Mouse (Mus musculus) R1 (cell line): ENCODE data around the gene Bag1.

Experiments used
- DNase-seq: peaks from one replicate; pipeline ENCODE4 v3.0.0-alpha.2; 2018; ENCODE audit warnings: low read depth, low spot score

Gene Bag1

DNA sequence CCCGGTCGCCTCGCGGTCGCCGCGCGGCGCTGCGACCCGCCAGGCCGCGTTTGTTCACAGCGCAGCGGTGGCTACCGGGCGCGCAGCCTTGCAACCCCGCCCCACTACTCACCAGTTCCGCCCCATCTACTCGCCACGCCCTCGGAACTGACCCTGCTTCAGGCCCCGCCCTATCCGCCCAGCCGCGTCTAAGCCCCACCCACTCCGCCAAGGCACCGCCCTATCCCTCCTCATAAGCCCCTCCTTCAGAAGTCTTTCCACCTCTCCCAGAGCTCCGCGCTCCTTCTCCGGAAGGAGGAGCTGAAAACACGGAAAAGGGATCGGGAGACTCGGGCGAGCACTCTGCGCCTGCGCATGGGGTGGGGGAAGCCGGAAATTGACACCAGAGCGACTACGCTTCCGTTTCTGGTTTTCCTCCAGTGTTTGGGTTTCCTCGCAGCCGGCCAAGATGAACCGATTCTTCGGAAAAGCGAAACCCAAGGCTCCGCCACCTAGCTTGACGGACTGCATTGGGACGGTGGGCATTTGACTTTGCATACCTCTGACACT, at the start of gene Bag1, which contains the start of gene Chmp5:
Gene Bag1, minus strand, starts transcription at position 135 of the 549 bp plus-strand sequence.
Gene Chmp5, plus strand, starts transcription at position 248 of the 549 bp plus-strand sequence.
- peak; percentile 99 for DNase-seq

DNA sequence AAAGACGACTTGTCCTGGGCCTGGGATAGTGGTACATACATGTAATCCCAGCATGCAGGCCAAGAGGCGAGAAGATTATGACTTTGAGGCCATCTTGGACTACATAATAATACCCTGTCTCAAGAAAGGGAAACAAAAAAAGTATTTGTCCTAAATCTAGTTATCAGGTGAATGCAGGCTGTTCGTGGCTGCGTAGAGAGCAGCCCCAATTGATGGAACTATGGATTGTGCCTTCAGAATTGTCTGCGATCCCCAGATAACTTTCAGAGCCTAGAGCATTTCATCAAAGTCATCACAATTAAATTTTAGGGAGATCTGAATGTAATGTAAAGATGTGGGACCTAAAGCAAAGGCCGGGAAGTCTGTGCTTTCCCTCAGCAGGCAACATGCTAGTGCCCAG, 48.2 kb upstream of the Bag1 start:
- DNase-seq, result no peak

DNA sequence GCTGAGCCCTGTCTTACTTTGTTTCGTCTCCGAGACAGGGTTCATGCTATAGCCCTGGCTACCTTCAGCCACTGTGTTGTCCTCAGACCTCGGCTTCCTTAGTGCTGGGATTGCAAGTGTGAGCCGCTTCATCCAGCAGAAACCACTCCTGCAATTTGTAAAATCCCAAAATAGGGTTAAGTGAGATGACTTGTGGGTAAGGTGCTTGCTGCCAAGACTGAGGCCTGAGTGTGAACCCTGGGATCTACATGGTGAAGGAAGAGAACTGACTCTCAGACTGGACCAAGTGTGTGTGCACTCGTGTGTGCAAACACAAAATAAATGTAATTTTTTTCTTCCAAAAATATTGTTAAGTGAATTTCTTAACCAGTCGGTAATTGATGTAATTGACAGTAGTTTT, 41.5 kb upstream of the Bag1 start:
- DNase-seq, result no peak

DNA sequence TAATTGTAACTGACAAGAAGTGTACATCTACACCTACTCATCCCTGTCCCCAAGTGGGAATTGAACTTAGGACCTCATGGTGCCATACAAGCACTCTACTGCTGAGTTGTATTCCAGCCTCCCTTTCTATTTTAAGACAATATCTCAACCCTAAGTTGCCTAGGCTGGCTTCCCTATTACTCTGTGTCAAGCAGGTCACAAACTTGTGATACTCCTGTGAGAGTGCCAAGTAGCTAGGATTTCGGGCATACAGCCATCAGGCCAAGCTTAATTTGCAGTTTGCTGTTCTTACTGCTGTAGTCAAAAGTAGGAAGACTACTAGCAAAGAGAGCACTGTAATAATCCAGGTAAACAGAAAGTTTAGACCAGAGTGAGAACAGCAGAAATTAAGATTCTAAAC, 35.6 kb upstream of the Bag1 start:
- no peak for DNase-seq

DNA sequence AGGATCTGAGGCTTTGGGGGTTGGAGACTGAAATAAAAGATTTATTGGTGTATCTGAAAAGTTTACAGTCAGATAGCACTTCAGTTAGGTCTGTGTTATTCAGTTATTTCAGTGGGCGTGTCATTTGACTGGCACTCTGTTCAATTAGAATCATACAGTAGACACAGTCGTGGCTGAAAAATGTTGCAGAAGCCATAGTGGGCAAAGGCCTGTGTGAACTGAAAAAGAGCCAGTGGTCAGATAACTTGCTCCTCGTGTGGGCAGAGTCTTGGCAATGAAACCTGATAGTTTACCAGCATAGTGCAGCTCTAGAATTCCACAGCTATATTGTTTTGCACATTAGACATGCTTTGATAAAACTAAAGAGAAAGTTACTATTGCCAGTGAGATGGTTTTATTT, 34.4 kb upstream of the Bag1 start:
- no peak for DNase-seq

DNA sequence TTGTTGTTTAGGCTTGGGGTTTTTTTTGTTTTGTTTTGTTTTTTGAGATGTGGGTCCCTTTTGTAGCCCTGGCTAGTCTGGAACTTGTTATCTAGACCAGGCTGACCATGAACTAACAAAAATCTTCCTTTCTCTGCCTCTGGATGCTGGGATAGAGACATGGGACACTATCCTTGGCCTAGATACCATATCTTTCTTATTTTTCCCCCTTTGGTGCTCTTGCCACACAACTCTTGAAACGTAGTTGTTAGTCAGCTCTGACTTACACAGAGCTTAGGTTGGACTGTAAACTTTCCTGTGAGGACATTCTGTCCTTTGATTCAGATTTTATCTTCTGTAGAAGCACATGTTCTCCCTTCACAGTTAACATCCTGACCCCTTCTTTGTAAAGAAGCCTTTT, 31.3 kb upstream of the Bag1 start:
- no peak for DNase-seq

DNA sequence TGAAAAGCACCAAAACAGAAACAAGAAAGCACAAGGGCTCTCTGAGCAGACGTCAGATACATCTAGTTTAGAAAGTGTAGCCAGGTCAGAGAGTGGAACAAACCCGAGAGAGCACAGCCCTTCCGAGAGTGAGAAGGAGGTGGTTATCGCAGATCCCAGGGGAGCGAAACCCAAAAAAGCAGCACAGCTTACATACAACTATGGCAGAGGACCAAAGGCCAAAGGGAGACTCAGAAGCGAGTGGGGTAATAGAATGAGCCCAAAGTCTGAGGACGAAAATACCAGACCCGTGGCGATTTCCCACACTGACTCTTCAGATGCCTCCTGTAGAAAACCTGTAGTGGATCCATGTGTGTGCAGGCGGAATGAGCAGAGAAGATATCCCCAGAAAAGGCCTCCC, 28.6 kb upstream of the Bag1 start:
- DNase-seq, result no peak

DNA sequence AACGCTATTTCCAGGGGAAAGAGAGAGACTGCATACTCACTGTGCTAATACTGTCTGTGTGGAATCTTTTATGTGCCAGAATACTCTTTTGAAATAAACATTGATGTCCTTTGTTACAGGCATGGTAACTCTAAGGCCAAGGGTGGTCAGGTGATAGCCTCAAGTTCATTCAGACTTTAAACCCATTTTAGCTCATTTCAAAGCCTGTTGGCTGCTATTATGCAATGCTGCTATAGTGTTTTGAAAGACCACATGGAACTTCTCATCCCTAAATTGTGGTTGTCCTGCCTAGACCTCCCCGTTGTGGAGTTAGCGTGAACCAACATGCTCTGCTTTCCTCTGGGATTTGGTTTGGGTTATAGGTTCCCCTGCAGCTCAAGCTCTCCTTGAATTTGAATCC, 27.6 kb upstream of the Bag1 start:
- no peak for DNase-seq

DNA sequence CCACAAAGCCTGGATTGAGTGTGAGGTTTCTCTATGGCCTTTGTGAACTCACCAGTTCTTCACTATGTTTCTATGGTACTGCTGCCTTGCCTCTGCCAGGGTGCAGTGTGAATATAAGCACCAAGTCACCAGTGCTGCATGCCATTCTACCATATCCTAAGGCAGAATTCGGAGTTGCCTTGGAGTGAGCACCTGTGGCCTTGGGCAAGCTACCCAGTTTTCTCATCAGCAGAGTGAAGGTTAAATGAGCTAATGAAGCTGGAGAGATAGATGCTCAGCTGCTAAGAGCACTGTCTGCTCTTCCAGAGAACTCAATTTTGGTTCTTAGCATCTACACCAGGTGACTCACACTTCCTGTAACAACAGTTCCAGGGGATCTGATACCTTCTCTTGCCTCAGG, 25.9 kb upstream of the Bag1 start:
- DNase-seq, result no peak

DNA sequence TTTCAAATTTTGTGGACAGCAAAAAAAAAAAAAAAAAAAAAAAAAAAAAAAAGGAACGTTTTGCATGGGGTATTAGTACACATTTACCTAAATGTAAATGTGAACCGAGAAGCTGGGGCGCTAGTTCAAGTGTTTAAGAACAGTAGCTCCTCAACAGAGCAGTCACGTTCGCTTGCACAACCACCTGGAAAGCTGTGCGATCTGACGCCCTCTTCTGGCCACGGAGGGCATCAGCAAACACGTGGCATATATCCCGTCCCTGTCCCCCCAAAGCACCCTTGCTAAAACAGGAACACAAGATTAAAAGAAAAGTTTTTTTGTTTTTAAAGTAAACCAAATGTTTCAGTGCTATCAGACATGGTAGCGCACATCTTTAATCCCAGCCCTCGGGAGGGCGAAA, 23.6 kb upstream of the Bag1 start:
- peak; percentile 80 for DNase-seq

DNA sequence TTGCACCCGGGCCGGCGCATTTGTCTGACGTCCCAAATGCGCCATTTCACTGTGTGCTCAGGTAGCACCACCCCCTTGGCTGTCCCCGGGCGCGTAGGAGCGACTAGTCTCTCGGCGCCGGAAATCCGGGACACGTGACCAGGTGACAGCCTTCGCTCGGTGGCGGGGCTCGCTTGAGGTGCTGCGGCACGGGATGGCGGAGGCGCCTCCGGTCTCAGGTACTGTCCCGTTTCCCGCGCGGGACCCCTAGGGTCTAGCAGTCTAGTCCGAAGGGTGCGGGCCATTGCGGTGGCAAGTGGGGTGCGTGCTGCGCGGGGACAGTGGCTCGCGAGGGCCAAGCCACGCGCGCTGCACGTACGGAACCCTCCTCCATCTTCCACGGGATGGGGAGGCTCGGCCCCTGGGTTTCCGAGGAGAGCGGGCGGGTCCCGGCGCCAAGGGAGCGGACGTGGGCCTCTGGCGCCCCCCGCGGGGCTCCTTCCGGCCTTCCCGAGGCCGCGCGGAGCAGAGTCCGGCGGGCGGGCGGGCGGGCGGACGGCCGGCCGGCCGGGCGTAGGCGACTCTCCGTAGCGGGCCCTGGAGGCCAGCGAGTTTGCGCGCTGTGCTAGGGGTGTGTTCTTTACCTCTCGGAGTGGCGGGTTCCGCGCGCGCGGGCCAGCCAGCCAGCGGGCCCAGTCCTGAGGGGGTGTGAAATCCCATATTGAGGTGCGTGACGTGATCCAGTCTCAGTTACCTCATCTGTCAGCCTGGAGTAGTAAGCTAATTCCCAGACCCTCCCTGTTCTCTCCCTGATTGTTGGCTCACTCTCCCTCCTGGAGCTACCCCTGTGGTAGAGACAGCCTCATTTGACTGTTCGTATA, 23.0 kb upstream of the Bag1 start, which contains the start of gene Nfx1:
Gene Nfx1, plus strand, starts transcription at position 65 of the 860 bp plus-strand sequence.
- DNase-seq, result peak; percentile 97

DNA sequence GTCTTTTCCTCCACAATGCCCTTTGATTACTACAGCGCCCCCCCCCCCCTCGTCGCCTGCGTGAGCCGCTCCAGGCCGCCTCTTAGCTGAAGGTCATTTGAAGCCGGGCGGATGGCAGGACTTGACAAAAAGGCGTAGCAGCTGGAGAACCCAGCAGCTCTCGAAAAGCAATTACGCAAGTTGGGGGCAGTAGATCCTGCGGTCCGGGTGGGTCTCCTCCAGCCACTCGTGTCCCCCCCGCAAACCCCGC, 22.4 kb upstream of the Bag1 start:
- no peak for DNase-seq

DNA sequence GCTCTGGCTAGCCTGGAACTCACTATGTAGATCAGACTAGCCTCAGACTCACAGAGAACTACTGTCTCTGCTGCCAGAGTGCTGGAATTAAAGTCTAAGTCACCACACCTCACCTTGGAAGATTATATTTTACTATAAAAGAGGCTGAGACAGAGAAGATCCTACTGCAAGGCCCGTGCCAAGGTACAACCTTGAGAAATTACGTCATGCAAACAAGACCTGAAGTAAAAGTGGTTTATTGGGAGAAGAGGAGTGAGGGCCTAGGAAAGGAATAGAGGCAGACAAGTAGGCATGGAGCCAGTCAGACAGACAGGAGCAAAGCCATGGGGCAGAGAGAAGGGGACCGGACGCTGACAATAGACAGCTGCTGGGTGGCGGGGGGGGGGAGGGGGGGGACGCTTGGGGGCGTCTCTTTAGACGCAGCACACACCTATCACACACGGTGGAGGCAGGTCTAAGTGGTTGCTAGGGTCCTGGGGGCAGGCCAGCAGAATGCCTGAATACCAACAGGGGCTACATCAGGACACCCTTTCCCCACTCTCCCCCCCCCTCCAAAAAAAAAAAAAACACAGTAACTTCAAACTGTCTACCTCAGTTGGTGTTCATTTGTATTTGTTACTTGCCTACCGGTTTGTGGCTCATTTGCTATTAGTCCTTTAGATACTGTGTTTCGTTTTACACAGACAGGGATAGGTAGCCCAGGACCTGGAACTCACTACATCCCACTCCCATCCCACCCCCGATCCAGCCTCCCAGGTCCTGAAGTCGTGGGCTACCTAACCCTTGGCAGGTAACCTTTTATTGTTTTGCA, 21.9 kb upstream of the Bag1 start:
- peak; percentile 38 for DNase-seq

DNA sequence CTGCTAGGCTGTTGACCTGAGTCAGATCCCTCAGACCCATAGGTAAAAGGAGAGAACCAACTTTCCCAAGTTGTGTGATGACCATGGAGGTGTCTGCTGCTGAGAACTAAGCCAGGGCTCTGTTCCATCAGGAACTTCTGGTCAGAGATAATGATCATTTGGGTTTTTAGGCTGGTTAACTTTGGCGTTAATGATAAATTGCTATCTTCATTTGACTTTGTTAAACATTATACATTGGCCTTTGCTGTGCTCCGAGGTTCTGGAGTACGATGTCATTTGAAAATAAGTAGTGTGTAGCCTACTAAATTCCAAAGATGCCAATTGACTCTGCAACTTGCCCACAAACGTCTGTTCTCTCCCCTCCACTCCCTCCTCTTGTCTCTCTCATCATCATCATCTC, 21.1 kb upstream of the Bag1 start:
- no peak for DNase-seq

DNA sequence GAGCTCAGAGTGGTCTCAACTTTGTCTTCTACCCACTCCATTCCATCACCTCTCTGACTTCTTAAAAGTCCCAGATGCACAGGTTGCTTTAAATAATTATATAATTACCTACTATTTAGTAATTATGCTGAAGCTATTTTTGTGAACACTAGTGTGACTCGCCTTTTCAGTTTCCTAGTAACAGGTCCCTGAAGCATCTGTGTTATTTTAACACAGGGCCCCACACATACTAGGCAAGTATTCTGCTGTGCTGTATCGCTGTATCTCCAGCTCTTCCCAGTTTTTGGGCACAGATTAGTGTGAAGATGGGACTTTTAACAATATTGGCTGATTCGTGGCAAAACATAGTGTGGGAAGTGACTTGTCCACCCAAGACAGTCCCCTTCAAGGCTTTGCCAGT, 15.4 kb upstream of the Bag1 start:
- no peak for DNase-seq

DNA sequence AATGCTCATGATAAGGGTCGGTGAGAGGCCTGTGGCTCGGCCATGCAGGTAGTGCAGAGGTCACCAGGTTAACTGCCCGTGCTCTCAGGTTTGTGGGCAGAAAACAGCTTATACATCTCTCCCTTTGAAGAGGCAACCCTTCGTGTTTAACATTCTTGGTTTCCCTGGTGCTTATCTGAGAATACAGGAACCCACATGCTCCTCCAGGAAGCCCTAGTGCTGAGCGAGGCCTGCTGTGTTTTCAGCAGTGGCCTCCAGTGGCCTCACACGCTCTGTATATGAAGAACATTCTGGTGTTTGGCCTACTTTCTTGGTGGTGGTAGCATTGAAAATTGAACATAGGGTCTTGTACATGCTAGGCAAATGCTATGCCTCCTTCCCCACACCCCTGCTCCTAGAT, 7.8 kb upstream of the Bag1 start:
- no peak for DNase-seq

DNA sequence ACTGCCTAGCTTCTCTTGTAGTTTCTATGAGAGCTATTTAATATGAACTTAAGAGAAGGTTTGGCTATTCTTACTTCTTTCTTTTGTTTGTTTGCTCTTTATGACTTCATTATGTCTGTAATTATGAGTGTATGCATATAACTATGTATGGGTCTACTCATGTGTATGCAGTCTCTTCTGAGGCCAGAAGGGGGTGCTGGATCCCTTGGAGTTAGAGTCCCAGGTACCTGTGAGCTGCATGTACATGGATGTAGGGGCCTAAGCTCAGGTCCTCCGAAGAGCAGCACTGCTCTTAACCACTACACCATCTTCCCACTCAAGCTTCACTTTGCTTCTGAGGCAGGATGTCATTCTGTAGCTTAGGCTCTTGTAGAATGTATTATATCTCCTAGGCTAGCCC, 5.4 kb upstream of the Bag1 start:
- peak; percentile 80 for DNase-seq

DNA sequence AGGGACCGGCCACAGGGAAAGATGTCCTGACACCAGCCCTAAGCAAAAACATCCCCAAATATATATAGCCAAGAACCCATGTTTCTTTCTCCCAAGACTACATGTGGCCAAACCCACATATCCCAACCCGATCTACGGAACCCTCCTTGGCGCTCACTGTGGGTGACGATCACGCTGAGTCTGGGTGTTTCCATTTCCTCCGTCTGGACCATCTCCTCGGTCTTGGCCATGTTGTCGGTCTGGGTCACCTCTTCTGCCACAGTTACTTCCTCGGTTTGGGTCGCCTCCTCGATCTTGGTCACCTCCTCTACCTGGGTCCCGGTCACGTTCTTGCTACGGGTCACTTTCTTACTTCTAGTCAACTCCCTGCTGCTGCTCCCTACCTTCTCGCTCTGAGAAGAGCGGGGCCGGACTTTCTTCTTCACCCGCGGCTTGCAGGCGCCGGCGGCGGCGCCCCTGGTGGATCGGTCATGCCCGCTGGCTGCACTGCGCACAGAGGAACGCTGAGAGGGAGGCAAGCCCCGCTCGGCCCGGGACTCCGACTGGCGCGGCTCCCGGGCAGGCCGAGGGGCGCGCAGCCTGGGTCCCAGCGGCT, 432 bp downstream of the Bag1 start:
- peak; percentile 70 for DNase-seq

DNA sequence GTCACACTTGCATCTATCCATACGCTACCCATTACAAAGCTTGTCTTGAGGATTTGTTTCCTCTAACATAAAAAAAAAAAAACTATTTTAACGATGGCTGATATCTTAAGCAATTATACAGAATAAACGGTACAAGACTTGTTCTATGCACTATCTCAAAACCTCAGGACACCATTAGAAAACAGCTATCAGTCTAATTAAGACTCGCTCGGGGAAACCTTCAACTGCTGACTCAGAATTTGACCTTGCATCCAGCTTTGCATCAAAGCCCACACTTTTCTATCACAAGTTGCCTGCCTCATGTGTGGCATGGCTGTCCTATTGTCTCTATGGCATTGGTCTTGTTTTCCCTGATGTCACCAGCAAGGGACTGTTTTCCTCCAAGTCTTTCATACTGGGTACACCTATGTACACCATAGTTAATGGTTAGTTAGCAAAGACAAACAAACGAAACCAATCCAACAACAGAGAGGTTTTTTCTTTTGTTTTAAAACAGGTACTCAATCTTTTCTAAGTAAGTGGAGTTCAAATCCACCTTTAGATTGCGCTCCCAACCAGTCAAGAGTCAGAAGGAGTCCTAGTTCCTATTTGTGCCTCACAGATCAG, 1.5 kb downstream of the Bag1 start:
- DNase-seq, result no peak

DNA sequence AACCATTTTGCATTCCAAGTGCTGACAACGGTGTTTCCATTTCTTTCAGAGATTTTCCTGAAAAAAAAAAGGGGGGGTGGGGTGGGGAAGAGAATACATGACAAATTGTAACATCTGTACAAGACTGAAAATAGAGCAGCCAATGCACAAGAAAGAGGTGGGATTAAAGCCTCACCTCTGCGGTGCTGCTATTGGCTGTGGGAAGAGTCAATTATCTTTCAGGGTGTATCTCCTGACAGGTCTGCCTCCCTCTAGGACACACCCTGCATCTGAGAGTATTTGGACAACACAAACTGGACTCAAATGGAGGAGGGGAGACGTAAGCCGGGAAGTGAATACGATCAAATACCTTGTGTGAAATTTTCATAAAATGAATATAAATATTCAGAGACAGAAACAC, 4.4 kb downstream of the Bag1 start:
- peak; percentile 75 for DNase-seq

DNA sequence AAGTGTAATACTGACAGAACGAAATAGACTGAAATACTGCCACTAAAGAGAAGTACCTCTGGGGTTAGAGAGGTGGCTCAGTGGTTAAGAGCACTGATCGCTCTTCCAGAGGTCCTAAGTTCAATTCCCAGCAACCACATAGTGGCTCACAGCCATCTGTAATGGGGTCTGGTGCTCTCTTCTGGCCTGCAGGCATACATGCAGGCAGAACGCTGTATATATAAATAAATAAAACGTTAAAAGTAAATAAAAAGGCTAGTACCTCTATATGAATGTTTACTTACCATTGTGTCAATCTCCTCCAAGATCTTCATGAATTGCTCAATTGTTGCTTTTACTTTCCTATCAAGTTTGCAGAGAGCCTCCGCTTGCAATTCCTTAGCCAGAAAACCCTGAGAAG, 9.3 kb downstream of the Bag1 start:
- DNase-seq, result no peak
